Mouse (Mus musculus): ENCODE data around the gene Tspan18. TPM values are rescaled to one million over a fixed set of nuclear protein-coding genes. Genes with fewer than 3 reads are reported as not detected.

Tspan18 gene
- polyA plus RNA-seq, 1 experiment from 2014 or later, result 71.4 TPM

- H3K4me1 ChIP-seq (replicated peaks; ENCODE audit: control insufficient read depth, insufficient read depth, low read length), result peaks cover 5% of the 10 kb centered on the region
These were observed 64.2 kb downstream of the Tspan18 start for GRCm38 (mm10) chr2:93270083-93270482.

GRCm38 (mm10) chr2:93269611-93270010 is 64.7 kb downstream of the Tspan18 start:
- H3K9ac ChIP-seq (ENCODE audit: low read depth, low read length), result no peak overlapping the region
- no peaks in the 10 kb centered on the region for H3K27me3 ChIP-seq (ENCODE audit: control insufficient read depth, insufficient read depth, low read length)
- H3K4me2 ChIP-seq (replicated peaks; ENCODE audit: low read depth, low read length), result no peak overlapping the region
- H3K4me1 ChIP-seq (replicated peaks; ENCODE audit: control insufficient read depth, insufficient read depth, low read length), result peaks cover 5% of the 10 kb centered on the region
- H3K27ac ChIP-seq (ENCODE audit: low read depth, low read length), result no peak overlapping the region
- no peak overlapping the region for H3K4me3 ChIP-seq (ENCODE audit: low read depth, low read length)
- no peaks in the 10 kb centered on the region for H3K36me3 ChIP-seq (ENCODE audit: control insufficient read depth, insufficient read depth, low read length)
- no peaks in the 10 kb centered on the region for H3K9me3 ChIP-seq (ENCODE audit: control insufficient read depth, low read length)
- DNase-seq (ENCODE audit: low spot score), result no peak
- 73% methylated on average over 10 of the region's 10 CpGs for WGBS
- no peak for ATAC-seq (ENCODE audit: low FRiP score)

More at GRCm38 (mm10) chr2:93270083-93270482, 64.2 kb downstream of the Tspan18 start:
- ATAC-seq (ENCODE audit: low FRiP score) (no peak), DNase-seq (ENCODE audit: low spot score) (no peak)
- WGBS, result 66% methylated on average over 5 of the region's 5 CpGs
- no peak overlapping the region for H3K4me3 ChIP-seq (ENCODE audit: low read depth, low read length)
- no peak overlapping the region for H3K9ac ChIP-seq (ENCODE audit: low read depth, low read length)
- no peaks in the 10 kb centered on the region for H3K9me3 ChIP-seq (ENCODE audit: control insufficient read depth, low read length)
- no peaks in the 10 kb centered on the region for H3K36me3 ChIP-seq (ENCODE audit: control insufficient read depth, insufficient read depth, low read length)
- 0 out of 2 replicates have a peak overlapping the region, but pooled peaks have one; percentile 14 for H3K27ac ChIP-seq (ENCODE audit: low read depth, low read length)
- no peaks in the 10 kb centered on the region for H3K27me3 ChIP-seq (ENCODE audit: control insufficient read depth, insufficient read depth, low read length)
- H3K4me2 ChIP-seq (replicated peaks; ENCODE audit: low read depth, low read length), result no peak overlapping the region

DNA sequence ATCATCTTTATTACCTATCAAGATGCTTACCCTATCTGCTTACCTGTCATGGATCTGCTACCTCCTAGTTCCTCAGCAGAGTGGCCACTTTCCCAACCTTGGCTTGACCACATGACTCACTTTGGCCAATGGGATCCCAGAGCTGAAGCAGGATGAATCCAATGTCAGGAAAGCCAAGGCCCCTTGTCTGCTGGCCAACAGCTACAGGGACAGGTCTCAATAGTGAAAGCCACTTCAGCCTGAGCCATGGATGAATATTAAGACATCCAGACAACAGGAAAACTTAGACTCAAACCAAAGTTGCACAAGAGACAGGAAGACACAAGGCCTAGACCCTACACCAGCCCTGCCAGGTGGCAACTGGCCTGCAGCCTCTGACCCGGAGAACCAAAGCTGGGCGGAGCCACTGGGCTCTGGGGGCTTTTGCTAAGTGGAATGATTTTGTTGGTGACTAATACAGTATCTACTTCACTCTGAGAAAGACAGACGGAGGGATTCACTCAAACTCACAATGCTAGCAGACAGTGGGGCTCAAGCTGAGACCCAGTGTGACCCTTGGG is 65.5 kb downstream of the Tspan18 start:
- no peaks in the 10 kb centered on the region for H3K27me3 ChIP-seq (ENCODE audit: control insufficient read depth, insufficient read depth, low read length)
- peaks cover 3% of the 10 kb centered on the region for H3K4me1 ChIP-seq (replicated peaks; ENCODE audit: control insufficient read depth, insufficient read depth, low read length)
- H3K9ac ChIP-seq (ENCODE audit: low read depth, low read length), result no peak overlapping the region
- 85% methylated on average over 3 of the region's 3 CpGs for WGBS
- H3K36me3 ChIP-seq (ENCODE audit: control insufficient read depth, insufficient read depth, low read length), result no peaks in the 10 kb centered on the region
- 0 out of 2 replicates have a peak overlapping the region, but pooled peaks have one; percentile 20 for H3K27ac ChIP-seq (ENCODE audit: low read depth, low read length)
- ATAC-seq (ENCODE audit: low FRiP score), result no peak
- H3K9me3 ChIP-seq (ENCODE audit: control insufficient read depth, low read length), result no peaks in the 10 kb centered on the region
- no peak overlapping the region for H3K4me3 ChIP-seq (ENCODE audit: low read depth, low read length)
- no peak for DNase-seq (ENCODE audit: low spot score)
- H3K4me2 ChIP-seq (replicated peaks; ENCODE audit: low read depth, low read length), result no peak overlapping the region

- Histone ChIP-seq H3K27me3 (ENCODE audit: control insufficient read depth, insufficient read depth, low read length) (no peaks in the 10 kb centered on the region), H3K4me3 (ENCODE audit: low read depth, low read length) (no peak overlapping the region), H3K27ac (ENCODE audit: low read depth, low read length) (no peak overlapping the region), H3K36me3 (ENCODE audit: control insufficient read depth, insufficient read depth, low read length) (no peaks in the 10 kb centered on the region), H3K4me2 (replicated peaks; ENCODE audit: low read depth, low read length) (no peak overlapping the region), H3K9me3 (ENCODE audit: control insufficient read depth, low read length) (no peaks in the 10 kb centered on the region), H3K9ac (ENCODE audit: low read depth, low read length) (no peak overlapping the region), H3K4me1 (replicated peaks; ENCODE audit: control insufficient read depth, insufficient read depth, low read length) (peaks cover 3% of the 10 kb centered on the region)
- DNase-seq (ENCODE audit: low spot score) (no peak), ATAC-seq (ENCODE audit: low FRiP score) (no peak)
- 59% methylated on average over 4 of the region's 4 CpGs for WGBS
These were observed 66.5 kb downstream of the Tspan18 start for GRCm38 (mm10) chr2:93267791-93268190.

DNA sequence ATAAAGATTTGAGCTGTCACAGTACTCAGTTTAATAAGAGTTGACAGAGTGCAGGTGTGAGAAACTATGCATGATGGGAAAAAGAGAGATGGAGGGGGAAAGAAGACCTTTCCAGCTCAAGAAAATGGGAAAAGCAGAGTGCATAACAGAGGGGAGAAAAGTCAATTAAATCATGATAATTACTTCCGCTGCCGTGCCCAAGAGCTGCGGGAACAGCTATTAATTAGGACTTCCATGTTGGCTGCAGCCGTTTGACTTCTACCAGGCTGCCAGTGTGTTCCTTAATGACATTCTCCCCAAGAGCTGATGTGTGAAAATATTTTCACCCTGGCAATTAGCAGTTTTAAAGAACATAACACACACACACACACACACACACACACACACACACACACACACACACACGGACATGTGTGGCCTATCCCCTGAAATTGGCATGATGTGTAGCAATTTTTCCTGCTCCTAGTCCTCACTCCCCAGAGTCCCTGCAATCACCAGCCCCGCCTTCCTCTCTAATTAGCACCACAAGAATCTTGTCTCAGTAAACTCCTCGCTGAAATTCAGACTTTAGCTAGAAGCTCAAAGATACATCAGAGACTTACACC is 67.6 kb downstream of the Tspan18 start:
- WGBS, result 71% methylated on average over 7 of the region's 7 CpGs
- H3K4me1 ChIP-seq (replicated peaks; ENCODE audit: control insufficient read depth, insufficient read depth, low read length), result peaks cover 3% of the 10 kb centered on the region
- H3K9me3 ChIP-seq (ENCODE audit: control insufficient read depth, low read length), result no peaks in the 10 kb centered on the region
- H3K9ac ChIP-seq (ENCODE audit: low read depth, low read length), result no peak overlapping the region
- no peaks in the 10 kb centered on the region for H3K27me3 ChIP-seq (ENCODE audit: control insufficient read depth, insufficient read depth, low read length)
- H3K27ac ChIP-seq (ENCODE audit: low read depth, low read length), result no peak overlapping the region
- no peak overlapping the region for H3K4me2 ChIP-seq (replicated peaks; ENCODE audit: low read depth, low read length)
- no peaks in the 10 kb centered on the region for H3K36me3 ChIP-seq (ENCODE audit: control insufficient read depth, insufficient read depth, low read length)
- ATAC-seq (ENCODE audit: low FRiP score) (no peak), DNase-seq (ENCODE audit: low spot score) (no peak)
- H3K4me3 ChIP-seq (ENCODE audit: low read depth, low read length), result no peak overlapping the region

- no peaks in the 10 kb centered on the region for H3K27me3 ChIP-seq (ENCODE audit: control insufficient read depth, insufficient read depth, low read length)
- H3K36me3 ChIP-seq (ENCODE audit: control insufficient read depth, insufficient read depth, low read length), result no peaks in the 10 kb centered on the region
- ATAC-seq (ENCODE audit: low FRiP score), result no peak
- H3K9me3 ChIP-seq (ENCODE audit: control insufficient read depth, low read length), result no peaks in the 10 kb centered on the region
- H3K9ac ChIP-seq (ENCODE audit: low read depth, low read length), result no peak overlapping the region
- H3K4me2 ChIP-seq (replicated peaks; ENCODE audit: low read depth, low read length), result no peak overlapping the region
- no peak for DNase-seq (ENCODE audit: low spot score)
- no peak overlapping the region for H3K27ac ChIP-seq (ENCODE audit: low read depth, low read length)
- no peak overlapping the region for H3K4me3 ChIP-seq (ENCODE audit: low read depth, low read length)
- WGBS, result 78% methylated on average over 5 of the region's 5 CpGs
- H3K4me1 ChIP-seq (replicated peaks; ENCODE audit: control insufficient read depth, insufficient read depth, low read length), result peaks cover 5% of the 10 kb centered on the region
These were observed 71.7 kb downstream of the Tspan18 start for GRCm38 (mm10) chr2:93262291-93263285.

GRCm38 (mm10) chr2:93261521-93262290 is 72.6 kb downstream of the Tspan18 start:
- H3K9me3 ChIP-seq (ENCODE audit: control insufficient read depth, low read length), result no peaks in the 10 kb centered on the region
- H3K4me3 ChIP-seq (ENCODE audit: low read depth, low read length), result no peak overlapping the region
- DNase-seq (ENCODE audit: low spot score) (no peak), ATAC-seq (ENCODE audit: low FRiP score) (no peak)
- H3K9ac ChIP-seq (ENCODE audit: low read depth, low read length), result peak overlapping the region; percentile 11; the same call in 1 of the 2 replicates
- no peaks in the 10 kb centered on the region for H3K27me3 ChIP-seq (ENCODE audit: control insufficient read depth, insufficient read depth, low read length)
- H3K4me2 ChIP-seq (replicated peaks; ENCODE audit: low read depth, low read length), result no peak overlapping the region
- H3K27ac ChIP-seq (ENCODE audit: low read depth, low read length), result peak overlapping the region; percentile 54; the same call in 1 of the 2 replicates
- no peaks in the 10 kb centered on the region for H3K36me3 ChIP-seq (ENCODE audit: control insufficient read depth, insufficient read depth, low read length)
- H3K4me1 ChIP-seq (replicated peaks; ENCODE audit: control insufficient read depth, insufficient read depth, low read length), result peaks cover 5% of the 10 kb centered on the region; the same call in 1 of the 2 replicates
- WGBS, result 68% methylated on average over 6 of the region's 6 CpGs

DNA sequence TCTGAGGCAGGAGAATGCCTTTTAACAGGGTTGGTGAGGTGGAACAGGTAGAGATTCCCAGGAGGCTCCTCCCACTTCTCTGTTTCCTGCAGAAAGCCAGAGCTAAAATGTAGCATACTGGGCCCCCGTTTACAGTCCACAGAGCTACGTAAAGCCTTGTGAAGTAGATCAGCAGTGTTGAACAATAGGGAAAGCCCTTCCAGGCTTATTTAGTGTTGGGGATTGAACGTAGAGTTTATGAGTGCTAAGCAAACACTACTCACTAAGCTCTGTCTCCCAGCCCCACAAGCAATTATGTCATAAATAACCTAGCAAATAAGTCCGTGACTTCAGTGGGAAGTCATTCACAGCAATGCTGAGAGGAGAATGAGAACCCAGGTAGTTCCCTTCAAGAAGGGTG is 76.7 kb downstream of the Tspan18 start:
- H3K36me3 ChIP-seq (ENCODE audit: control insufficient read depth, insufficient read depth, low read length), result no peaks in the 10 kb centered on the region
- H3K4me3 ChIP-seq (ENCODE audit: low read depth, low read length), result no peak overlapping the region
- 71% methylated on average over 4 of the region's 4 CpGs for WGBS
- H3K9me3 ChIP-seq (ENCODE audit: control insufficient read depth, low read length), result no peaks in the 10 kb centered on the region
- H3K4me2 ChIP-seq (replicated peaks; ENCODE audit: low read depth, low read length), result no peak overlapping the region
- H3K9ac ChIP-seq (ENCODE audit: low read depth, low read length), result no peak overlapping the region
- H3K4me1 ChIP-seq (replicated peaks; ENCODE audit: control insufficient read depth, insufficient read depth, low read length), result peaks cover 5% of the 10 kb centered on the region; the same call in 1 of the 2 replicates
- ATAC-seq (ENCODE audit: low FRiP score) (no peak), DNase-seq (ENCODE audit: low spot score) (no peak)
- no peaks in the 10 kb centered on the region for H3K27me3 ChIP-seq (ENCODE audit: control insufficient read depth, insufficient read depth, low read length)
- no peak overlapping the region for H3K27ac ChIP-seq (ENCODE audit: low read depth, low read length)

All from hindbrain, embryonic 11.5 days (tissue).